Mouse (Mus musculus) embryonic facial prominence, embryonic 11.5 days (tissue): ENCODE measurements at regions not wholly inside any gene's neighbourhood (a gene's known extent, or its start where the extent isn't known, plus 50 kb on each side); places are given as distances from the start of the nearest gene placed in this dataset.
A peak's percentile ranks its signal among the peaks of the same experiment; 100 is the strongest.

ENCODE experiments used
- ATAC-seq: fragments of 200-750 bp; cut with Nextera tagmentation; replicated peaks from 2 replicates; pipeline ENCODE4 v1.8.0; 2017; ENCODE audit warnings: low read depth; ENCODE audit not compliant: insufficient number of reproducible peaks, low FRiP score, low TSS enrichment
- DNase-seq: peaks from one replicate; pipeline ENCODE4 v3.0.0-alpha.2; 2015; ENCODE audit warnings: low spot score
- H3K27ac ChIP-seq: fragments of 300-500 bp; sonication (generic); replicated peaks from 2 replicates; pipeline ENCODE4 v1.5.1; 2014; ENCODE audit warnings: mild to moderate bottlenecking, low read depth, low read length, control low read depth
- H3K27me3 ChIP-seq: fragments of 300-500 bp; sonication (generic); 2 replicates; pipeline ENCODE4 v1.6.1; 2014; ENCODE audit warnings: mild to moderate bottlenecking, low read length, moderate library complexity, mixed read lengths; ENCODE audit not compliant: control insufficient read depth, insufficient read depth
- H3K36me3 ChIP-seq: fragments of 300-500 bp; sonication (generic); replicated peaks from 2 replicates; pipeline ENCODE4 v1.6.1; 2014; ENCODE audit warnings: low read depth, mild to moderate bottlenecking, low read length, moderate library complexity, mixed read lengths; ENCODE audit not compliant: control insufficient read depth, insufficient read depth
- H3K4me1 ChIP-seq: fragments of 300-500 bp; sonication (generic); 2 replicates; pipeline ENCODE4 v1.6.1; 2014; ENCODE audit warnings: low read length, mixed read lengths; ENCODE audit not compliant: control insufficient read depth, insufficient read depth
- H3K4me2 ChIP-seq: fragments of 300-500 bp; sonication (generic); 2 replicates; pipeline ENCODE4 v1.6.1; 2014; ENCODE audit warnings: low read depth, mild to moderate bottlenecking, control low read depth, low read length, moderate library complexity
- H3K4me3 ChIP-seq: fragments of 300-500 bp; sonication (generic); 2 replicates; pipeline ENCODE4 v1.5.1; 2014; ENCODE audit warnings: low read depth, low read length, control low read depth
- H3K9ac ChIP-seq: fragments of 300-500 bp; sonication (generic); replicated peaks from 2 replicates; pipeline ENCODE4 v1.6.1; 2014; ENCODE audit warnings: mild to moderate bottlenecking, control low read depth, low read length
- H3K9me3 ChIP-seq: fragments of 300-500 bp; sonication (generic); replicated peaks from 2 replicates; pipeline ENCODE4 v1.6.1; 2016; ENCODE audit warnings: mild to moderate bottlenecking, low read length, inconsistent platforms, mixed read lengths; ENCODE audit not compliant: control insufficient read depth
- WGBS: fragments of 180-500 bp; shearing (Covaris S2); extraction: QIAGEN DNeasy Blood & Tissue Kit; methylation state at CpG from one replicate; pipeline ENCODE4 v1.1.7; 2014; 5-methylcytosine and 5-hydroxymethylcytosine counted together

GRCm38 (mm10) chr3:104712711-104713110 lies 68.1 kb upstream of the Ppm1j start:
- Histone ChIP-seq H3K9ac (no peak overlapping the region), H3K36me3 (no peaks in the 10 kb centered on the region), H3K27ac (no peak overlapping the region), H3K4me3 (no peak overlapping the region), H3K27me3 (no peaks in the 10 kb centered on the region), H3K4me2 (no peak overlapping the region), H3K4me1 (no peaks in the 10 kb centered on the region), H3K9me3 (no peaks in the 10 kb centered on the region)
- 72% methylated on average over 3 of the region's 3 CpGs for WGBS
- DNase-seq (no peak), ATAC-seq (no peak)

DNA sequence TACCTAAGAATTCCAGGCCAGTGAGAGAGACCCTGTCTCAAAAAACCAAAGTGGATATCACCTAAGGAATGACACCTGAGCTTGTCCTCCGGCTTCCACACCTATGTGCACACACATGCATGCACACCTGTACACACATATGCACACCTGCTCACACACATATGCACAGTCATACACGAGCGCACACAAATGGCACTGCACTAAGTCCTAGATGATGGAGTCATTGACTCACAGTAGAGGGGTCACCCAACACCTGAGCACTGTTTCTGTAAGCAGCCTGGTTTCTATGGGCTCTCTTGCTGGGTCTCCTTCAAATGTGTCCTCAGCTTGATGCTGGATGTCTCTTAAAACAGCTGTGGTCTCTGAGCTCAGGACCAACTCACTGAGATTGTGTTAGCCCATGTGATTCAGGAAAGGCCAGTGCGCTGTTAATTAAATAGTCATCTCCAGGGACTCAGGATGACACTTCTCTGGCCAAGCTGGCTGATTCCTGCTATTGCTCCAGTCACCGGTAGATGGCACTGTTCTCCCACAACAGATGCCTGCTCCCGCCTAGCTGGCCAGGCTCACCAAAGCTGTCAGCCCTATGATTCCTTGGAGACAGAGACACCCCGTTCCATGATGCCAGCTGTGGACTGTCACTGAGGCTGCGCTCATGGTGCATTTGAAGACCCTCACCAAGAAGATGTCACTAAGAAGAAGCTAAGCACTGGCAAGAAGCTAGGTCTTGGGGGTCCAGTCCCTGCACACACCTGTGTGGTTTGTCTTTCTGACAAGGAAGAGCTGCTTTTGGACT lies 66.8 kb upstream of the Ppm1j start:
- Histone ChIP-seq H3K4me3 (no peak overlapping the region), H3K27me3 (no peaks in the 10 kb centered on the region), H3K36me3 (no peaks in the 10 kb centered on the region), H3K9me3 (no peaks in the 10 kb centered on the region), H3K9ac (no peak overlapping the region), H3K27ac (no peak overlapping the region), H3K4me2 (0 out of 2 replicates have a peak overlapping the region, but pooled peaks have one; percentile 17), H3K4me1 (no peaks in the 10 kb centered on the region)
- DNase-seq (peak; percentile 82), ATAC-seq (peak; percentile 70)
- 27% methylated on average over 8 of the region's 8 CpGs for WGBS

DNA sequence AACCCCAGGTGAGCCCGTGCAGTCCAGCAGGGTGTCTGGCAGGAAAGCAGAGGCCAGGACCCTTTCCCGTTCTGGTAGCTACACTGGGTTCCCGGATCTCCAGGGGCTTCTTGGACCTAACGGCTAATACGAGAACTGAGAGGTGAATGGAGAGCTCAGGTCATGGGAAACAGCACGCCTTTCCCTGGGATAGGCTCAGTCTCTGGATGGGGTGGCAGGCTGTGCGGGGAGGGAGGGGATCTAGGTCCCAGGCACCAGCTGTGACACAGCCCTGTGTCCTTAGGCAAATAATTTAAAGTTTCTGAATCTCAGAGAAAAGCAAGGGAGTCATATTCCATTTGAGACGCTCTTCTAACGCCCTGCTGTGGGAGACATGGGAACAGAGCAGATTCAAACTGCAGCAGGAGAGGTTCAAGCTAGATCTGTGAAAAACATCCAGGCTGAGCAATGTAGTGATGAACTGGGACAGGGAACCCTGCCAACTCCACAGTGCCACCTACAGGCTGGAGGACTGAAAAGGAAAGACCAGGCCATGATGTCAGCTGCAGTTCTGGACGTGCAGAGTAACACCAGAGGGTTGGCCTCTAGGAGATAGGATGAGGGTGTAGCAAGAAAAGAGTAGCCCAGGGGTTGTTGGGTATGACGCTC lies 66.1 kb upstream of the Ppm1j start:
- H3K4me3 ChIP-seq = no peak overlapping the region
- DNase-seq = peak; percentile 73
- H3K36me3 ChIP-seq = no peaks in the 10 kb centered on the region
- no peaks in the 10 kb centered on the region for H3K27me3 ChIP-seq
- 0 out of 2 replicates have a peak overlapping the region, but pooled peaks have one; percentile 10 for H3K4me2 ChIP-seq
- no peaks in the 10 kb centered on the region for H3K9me3 ChIP-seq
- H3K9ac ChIP-seq = no peak overlapping the region
- no peak for ATAC-seq
- 51% methylated on average over 11 of the region's 11 CpGs for WGBS
- no peak overlapping the region for H3K27ac ChIP-seq
- H3K4me1 ChIP-seq = no peaks in the 10 kb centered on the region
